Mouse (Mus musculus) spleen, postnatal 36 days (tissue): ENCODE measurements at regions not wholly inside any gene's neighbourhood (a gene's known extent, or its start where the extent isn't known, plus 50 kb on each side); places are given as distances from the start of the nearest gene placed in this dataset.

Source experiments
- DNase-seq, 2 experiments: peaks; one replicate each; pipeline ENCODE4 v3.0.0; 2022; ENCODE audit warnings: low spot score in 2 of 2, mixed read lengths in 1 of 2

DNA sequence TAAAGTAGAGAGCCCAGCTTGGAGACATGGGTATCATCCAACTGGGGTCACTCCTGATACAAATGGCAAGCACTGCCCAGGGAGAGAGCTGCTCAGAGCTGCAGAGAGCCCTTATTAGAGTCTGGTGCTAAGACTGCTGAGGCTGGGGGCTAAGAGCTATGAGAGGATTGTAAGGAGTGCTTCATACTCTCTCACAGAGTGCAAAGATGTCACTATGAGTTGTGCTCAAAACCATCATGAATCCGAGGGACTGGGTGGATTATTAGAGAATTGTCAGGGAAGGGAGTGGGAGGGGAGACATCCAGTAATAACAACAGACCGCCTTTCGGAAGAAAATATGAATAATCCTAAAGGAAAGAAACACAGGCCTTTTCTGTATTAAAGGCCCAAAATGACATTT, 107.2 kb upstream of the Fat1 start:
- no peak for DNase-seq

DNA sequence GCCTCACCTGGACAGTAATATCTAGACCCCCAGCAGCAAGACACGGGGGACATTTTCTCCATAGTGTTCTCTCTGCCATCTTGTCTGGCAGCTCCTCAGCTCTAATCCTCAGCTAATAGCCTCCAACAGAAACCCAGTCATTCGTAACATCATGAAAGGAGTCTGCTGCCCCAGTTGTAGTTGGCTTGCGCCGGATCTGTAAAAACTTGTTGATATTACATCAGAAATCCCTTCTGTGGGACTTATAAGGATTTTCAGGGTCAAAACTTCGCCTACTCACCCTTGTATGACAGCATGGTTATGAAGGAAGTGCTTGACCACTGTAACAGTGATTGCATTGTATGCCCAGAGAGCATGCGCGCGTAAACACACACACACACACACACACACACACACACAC, 96.8 kb upstream of the Fat1 start:
- DNase-seq, result no peak

DNA sequence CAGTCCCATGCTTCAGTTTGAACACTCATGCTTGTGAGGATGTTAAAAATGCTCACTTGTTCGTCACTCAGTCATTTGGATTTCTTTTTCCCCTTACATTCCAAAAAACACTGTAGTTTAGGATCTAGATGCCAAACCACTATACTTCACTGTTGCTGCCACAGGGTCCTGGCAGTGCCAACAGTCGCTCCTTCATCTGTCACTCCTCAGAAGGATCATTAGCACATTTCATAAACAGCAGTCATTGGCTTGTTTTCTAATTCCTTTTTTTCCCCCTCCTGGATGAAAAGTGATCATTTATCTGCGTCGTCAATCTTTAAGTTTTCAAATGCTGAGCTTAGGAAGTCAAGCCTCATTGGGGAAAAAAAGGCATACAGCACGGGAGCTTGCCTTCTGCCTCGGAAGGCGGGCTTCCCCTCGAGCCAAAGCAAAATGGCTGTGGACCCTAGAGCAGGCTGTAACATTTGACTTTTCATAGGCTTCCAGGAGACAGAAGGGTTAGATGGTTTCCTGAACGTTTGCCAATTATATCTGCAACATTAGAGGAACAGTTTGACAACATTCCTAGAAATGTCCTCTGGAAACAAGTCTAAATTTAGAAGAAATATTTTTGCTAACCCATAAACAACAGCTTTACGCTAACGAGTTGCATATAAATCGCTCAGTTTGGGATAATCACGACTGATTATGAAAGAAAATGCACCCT, 95.6 kb upstream of the Fat1 start:
- no peak for DNase-seq

DNA sequence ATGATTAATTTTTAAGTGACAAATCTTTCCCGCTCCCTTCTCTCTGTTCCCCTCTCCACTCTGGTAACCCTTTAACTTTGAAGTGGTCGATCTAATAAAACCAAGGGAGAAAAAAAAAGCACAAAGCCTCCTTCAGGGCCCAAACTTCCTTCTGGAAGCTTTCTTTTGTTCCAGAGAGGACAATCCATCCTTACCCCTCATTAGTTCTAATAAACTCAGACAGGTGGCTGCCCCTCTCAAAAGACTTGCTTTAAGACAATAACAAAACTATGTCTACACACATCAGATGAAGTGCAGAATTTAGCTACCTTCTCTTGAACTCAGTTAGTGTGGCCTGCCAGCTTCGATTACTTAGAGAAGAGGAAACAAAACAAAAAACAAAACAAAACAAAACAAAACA, 94.6 kb upstream of the Fat1 start:
- no peak for DNase-seq

DNA sequence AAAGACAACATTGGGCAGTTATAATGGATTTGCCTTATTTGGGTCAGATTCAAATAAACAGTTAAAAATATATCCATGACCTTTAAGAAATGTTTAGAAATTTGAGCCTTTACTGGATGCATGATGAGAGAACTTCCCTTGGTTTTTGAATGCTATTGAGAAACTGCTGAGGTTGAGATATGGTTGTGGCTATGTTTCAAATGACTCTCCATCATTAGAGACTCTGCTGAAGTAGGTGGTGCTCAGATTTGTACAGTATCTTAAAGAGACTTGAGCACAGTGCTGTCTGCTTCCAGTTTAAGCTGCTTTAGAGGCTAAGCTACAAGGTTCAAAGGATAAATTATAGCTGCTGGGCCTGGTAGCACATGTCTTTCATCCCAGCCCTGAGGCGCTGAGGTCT, 90.9 kb upstream of the Fat1 start:
- DNase-seq, result no peak

DNA sequence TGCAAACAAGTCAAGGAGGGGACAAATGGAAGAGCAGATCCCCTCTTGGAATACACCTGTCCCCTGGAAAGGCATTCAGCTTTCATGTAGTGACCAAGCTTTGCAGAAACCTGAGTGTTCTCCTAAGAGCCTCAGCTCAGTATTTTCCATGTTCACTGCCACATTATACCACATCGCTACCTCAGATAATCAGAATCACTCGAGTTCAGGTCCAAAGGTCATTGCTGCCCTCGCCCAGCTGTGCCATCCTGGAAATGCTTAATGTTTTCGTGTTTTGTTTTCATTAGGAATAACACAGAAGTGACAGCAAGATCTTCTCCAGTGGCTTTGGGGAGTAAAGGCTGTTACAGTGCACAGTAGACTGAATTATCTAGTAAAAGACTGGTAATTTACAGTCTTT, 83.0 kb upstream of the Fat1 start:
- DNase-seq, result no peak

DNA sequence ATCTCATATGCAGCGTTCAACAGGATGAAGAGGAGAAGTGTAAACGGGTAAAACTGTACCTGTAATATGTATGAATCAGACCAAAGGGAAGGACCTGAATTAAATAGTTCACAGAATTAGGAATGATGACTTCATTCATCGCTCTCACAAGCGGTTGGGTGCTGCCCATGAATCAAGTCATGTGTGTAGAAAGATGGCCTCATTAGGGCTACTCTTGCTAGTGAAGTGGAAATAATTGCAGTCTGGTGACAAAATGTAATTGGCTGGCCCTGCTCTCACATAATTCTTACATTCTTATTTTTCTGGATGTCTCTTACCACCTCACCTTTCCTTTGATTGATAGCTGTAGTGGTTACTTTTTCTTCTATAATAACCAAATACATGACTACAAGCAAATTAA, 80.1 kb upstream of the Fat1 start:
- DNase-seq, result no peak

DNA sequence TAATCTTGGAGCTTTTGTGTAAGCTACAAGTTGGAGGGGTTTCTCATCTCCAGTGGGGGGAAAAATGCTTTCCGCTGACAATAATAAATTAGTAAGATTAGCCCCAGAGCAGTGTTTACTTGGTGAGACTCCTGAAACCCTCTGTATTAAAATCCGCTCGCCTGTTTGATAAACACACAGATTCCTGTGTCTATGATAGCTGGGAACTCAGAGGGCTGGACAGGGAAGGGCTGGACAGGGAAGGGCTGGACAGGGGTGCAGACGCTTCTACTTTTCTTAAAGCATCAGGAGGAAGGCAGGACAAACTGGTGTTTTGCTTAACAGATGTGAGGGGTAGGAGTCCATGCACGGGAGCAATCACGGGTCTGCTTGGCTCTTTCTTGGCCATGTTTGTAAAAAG, 68.0 kb upstream of the Fat1 start:
- DNase-seq, result no peak

DNA sequence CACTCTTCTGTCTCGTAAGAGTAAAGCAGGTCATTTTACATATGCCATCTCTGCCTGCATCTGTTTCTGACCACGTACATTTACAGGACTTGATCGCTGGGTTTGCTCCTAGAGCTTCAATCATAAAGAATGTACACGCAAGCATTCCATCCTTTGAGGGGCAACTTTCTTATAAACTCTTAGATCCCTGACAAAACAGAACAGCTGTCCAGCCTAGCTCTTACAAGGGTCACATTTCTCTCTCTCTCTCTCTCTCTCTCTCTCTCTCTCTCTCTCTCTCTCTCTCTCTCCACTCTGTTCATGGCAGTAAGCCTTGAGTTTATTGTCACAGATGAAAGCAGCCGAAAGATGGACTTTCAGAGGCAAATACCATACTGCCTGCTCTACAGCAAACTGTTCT, 67.6 kb upstream of the Fat1 start:
- no peak for DNase-seq

DNA sequence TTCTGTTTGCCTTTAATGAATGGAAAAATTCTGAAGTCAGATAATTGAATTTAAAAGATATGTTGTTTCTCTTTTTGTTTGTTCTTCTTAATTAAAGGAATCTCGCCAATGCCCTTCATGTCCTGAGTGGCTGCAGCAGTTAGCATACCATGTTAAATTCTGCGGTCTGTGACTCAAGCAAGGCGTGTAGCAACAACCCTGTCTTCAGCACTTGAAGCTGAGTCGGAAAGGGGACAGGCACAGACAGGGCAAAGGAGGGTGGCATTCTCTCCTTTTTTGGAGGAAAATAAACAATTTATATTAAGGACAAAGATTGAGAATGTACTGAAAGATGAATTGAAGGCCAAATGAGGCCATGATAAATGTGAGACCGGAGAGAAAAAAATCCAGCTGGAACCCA, 58.2 kb upstream of the Fat1 start:
- no peak for DNase-seq

DNA sequence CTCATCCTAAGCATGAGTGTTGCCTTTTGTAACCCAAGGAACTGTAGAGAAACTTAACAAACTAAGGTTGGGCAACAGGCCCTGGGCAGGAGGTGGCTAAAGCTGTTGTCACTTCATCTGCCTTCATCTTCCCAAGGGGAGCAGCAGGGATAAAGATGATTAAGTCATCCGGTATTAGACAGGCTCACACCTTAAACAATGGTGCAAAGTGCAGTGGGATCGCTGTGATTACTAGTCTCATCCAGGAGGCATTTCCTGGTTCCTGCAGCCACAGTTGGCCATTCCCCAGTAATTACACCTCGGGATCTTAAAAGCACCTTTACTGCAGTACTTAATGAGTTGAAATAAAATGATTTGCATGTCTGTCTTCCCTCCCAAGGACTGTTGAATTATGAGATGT, 57.0 kb upstream of the Fat1 start:
- DNase-seq, result no peak

DNA sequence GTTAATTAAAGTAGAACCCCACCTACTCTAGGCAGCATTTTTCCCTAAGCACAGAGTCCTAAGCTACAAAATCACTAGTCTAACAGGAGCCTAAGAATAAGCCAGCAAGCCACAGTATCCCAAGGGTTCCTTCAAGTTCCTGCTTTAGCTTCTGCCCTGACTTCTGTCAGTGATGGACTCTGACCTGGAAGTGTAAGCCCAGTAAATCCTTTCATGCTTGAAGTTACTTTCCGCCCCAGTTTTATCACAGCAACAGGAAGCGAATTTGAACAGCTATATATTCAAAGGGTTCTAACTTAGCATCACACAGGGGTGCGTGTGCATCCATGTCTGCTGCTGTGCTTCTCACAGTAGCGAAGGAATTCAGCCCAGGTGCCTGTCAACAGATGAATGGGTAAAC, 56.1 kb upstream of the Fat1 start:
- no peak for DNase-seq

DNA sequence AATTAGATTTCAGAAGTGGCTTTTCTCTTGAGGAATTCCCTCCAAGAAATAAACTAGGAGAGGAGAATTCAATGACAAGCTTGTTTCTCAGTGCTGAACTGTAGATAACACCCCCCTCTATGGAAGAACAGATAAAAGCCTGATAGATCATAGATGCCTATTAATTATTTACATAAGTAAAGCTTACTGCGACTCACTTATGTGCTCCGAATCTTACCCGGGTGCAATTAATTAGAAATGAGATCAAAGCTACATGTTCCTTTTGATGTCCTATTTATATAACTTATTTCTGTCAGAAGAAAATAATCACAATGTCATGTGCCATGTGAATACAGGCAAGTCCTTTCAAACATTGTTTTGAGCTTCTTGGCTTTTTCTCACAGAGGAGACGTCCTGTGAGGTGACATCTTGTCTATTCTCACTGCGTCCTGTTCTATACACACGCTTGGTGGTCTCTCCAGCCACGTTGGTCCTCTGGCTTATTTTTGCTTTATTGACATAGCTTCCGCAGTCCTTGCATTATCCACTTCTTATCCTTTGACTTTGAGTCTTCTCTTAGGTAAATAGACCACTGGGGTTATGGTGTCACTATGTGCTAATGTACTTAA, 50.7 kb upstream of the Fat1 start:
- DNase-seq, result no peak
